Mouse (Mus musculus) ES-E14 (cell line): ENCODE results near the gene Wars. TPM values are rescaled to one million over a fixed set of nuclear protein-coding genes. Genes with fewer than 3 reads are reported as not detected.

Source experiments
- DNase-seq: peaks from one replicate; pipeline ENCODE4 v3.0.0-alpha.2; 2013; ENCODE audit warnings: low read depth, low spot score
- H3K27ac ChIP-seq: 2 replicates; pipeline ENCODE4 v1.5.1; 2012; ENCODE audit warnings: low read depth, mild to moderate bottlenecking, low read length, moderate library complexity, mixed read lengths; ENCODE audit not compliant: poor library complexity, insufficient read depth, severe bottlenecking
- H3K36me3 ChIP-seq: 2 replicates; pipeline ENCODE4 v1.6.1; 2012; ENCODE audit warnings: mild to moderate bottlenecking, low read length, moderate library complexity, mixed read lengths; ENCODE audit not compliant: control insufficient read depth, poor library complexity, insufficient read depth, severe bottlenecking
- H3K4me1 ChIP-seq, 2 experiments: fragments of 150-350 bp in 1 of 2; sonication (generic) in 1 of 2; 2 replicates each; pipeline ENCODE4 v1.6.1; 2012; ENCODE audit warnings: low read length in 2 of 2, mild to moderate bottlenecking in 1 of 2, mixed read lengths in 1 of 2; ENCODE audit not compliant: control insufficient read depth in 2 of 2, insufficient read depth in 2 of 2, poor library complexity in 1 of 2
- H3K4me3 ChIP-seq, 2 experiments: fragments of 150-350 bp in 1 of 2; sonication (generic) in 1 of 2; 2 replicates each; pipeline ENCODE4 v1.5.1; 2012; ENCODE audit warnings: low read length in 2 of 2, low read depth in 1 of 2, mild to moderate bottlenecking in 1 of 2, mixed read lengths in 1 of 2; ENCODE audit not compliant: insufficient read depth in 1 of 2, poor library complexity in 1 of 2, severe bottlenecking in 1 of 2
- H3K9ac ChIP-seq: 2 replicates; pipeline ENCODE4 v1.6.1; 2012; ENCODE audit warnings: low read depth, mild to moderate bottlenecking, low read length, mixed read lengths; ENCODE audit not compliant: poor library complexity, insufficient read depth, severe bottlenecking
- H3K9me3 ChIP-seq: fragments of 150-350 bp; sonication (generic); 2 replicates; pipeline ENCODE4 v1.6.1; 2012; ENCODE audit warnings: low read depth, mild to moderate bottlenecking, low read length; ENCODE audit not compliant: control insufficient read depth, insufficient read depth
- CHD2 ChIP-seq: IDR thresholded peaks from 2 replicates; pipeline ENCODE4 v1.6.1; 2014; ENCODE audit warnings: mild to moderate bottlenecking, low read depth, low read length, inconsistent platforms
- HCFC1 ChIP-seq: IDR thresholded peaks from 2 replicates; pipeline ENCODE4 v1.6.1; 2012; ENCODE audit warnings: low read length, inconsistent platforms, borderline replicate concordance; ENCODE audit not compliant: insufficient read depth
- MAFK ChIP-seq: IDR thresholded peaks from 2 replicates; pipeline ENCODE4 v1.6.1; 2014; ENCODE audit warnings: mild to moderate bottlenecking, low read depth, low read length, inconsistent platforms; ENCODE audit not compliant: insufficient read depth
- ZC3H11A ChIP-seq: IDR thresholded peaks from 2 replicates; pipeline ENCODE4 v1.6.1; 2012; ENCODE audit warnings: low read depth, mild to moderate bottlenecking, inconsistent platforms, low read length, borderline replicate concordance
- ZNF384 ChIP-seq: IDR thresholded peaks from 2 replicates; pipeline ENCODE4 v1.6.1; 2012; ENCODE audit warnings: low read depth, low read length, inconsistent platforms
- in situ Hi-C, 2 experiments: fragments of 600-800 bp; cut with MboI; formaldehyde crosslinking; loops; one replicate each; pipeline ENCODE4 v1.15.1; 2025; ENCODE audit warnings: low sequenced_read_pairs in 2 of 2, inconsistent platforms in 1 of 2; ENCODE audit not compliant: unreplicated experiment in 2 of 2
- total RNA-seq: library from RNA; depleted of rRNA; stranded (reverse); fragments of 300-350 nt; gene quantifications from 2 replicates; pipeline ENCODE4 v1.2.3, GENCODE M21; 2012

Gene Wars
- total RNA-seq, 1 experiment, result 85.2 TPM

DNA sequence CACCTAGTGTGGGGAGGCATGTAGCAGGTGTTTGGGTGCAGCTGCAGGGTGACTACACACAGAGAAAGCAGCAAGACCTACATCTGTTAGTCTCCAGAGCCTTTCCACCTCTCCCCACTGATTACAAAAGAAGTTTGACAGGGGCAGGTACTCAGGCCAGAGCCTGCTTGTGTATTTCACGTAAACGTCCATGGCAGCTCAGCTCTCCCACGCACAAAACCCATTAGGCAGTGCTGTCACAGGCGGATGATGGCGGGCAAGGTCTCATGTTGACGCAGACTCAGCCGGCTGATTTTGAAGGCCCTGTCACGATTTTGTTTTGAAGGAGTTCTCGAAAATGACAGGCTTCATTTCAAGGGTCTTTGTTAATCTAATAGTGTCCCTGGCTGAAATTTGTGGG lies 45.3 kb upstream of the Wars start:
- Histone ChIP-seq H3K4me3 (no peak overlapping the region), H3K27ac (no peak overlapping the region), H3K36me3 (no peaks in the 10 kb centered on the region), H3K4me1 (no peaks in the 10 kb centered on the region), H3K9ac (no peak overlapping the region), H3K9me3 (no peaks in the 10 kb centered on the region)
- in situ Hi-C loops, result no loop called here
- DNase-seq, result no peak
- no peak for TF ChIP-seq ZNF384
- no peak for TF ChIP-seq ZC3H11A
- TF ChIP-seq MAFK, result no peak
- no peak for TF ChIP-seq CHD2
- TF ChIP-seq HCFC1, result no peak

- H3K9ac ChIP-seq, result no peak overlapping the region
- in situ Hi-C loops, result no loop called here
- H3K27ac ChIP-seq, result no peak overlapping the region
- no peak for DNase-seq
- no peaks in the 10 kb centered on the region for H3K4me1 ChIP-seq
- H3K4me3 ChIP-seq, result no peak overlapping the region
- no peaks in the 10 kb centered on the region for H3K9me3 ChIP-seq
- TF ChIP-seq HCFC1, result no peak
- TF ChIP-seq ZNF384, result no peak
- no peak for TF ChIP-seq CHD2
- TF ChIP-seq ZC3H11A, result no peak
- no peak for TF ChIP-seq MAFK
- H3K36me3 ChIP-seq, result no peaks in the 10 kb centered on the region
Measured at GRCm38 (mm10) chr12:108938844-108939243, 44.9 kb upstream of the Wars start.

- H3K9me3 ChIP-seq, result no peaks in the 10 kb centered on the region
- TF ChIP-seq MAFK (no peak), ZNF384 (no peak), ZC3H11A (no peak), HCFC1 (no peak), CHD2 (no peak)
- no peak overlapping the region for H3K27ac ChIP-seq
- in situ Hi-C loops, result no loop called here
- H3K36me3 ChIP-seq, result no peaks in the 10 kb centered on the region
- no peak for DNase-seq
- H3K4me3 ChIP-seq, result no peak overlapping the region
- H3K4me1 ChIP-seq, result no peaks in the 10 kb centered on the region
- no peak overlapping the region for H3K9ac ChIP-seq
Measured at GRCm38 (mm10) chr12:108937506-108937905, 43.5 kb upstream of the Wars start.

- no peaks in the 10 kb centered on the region for H3K4me1 ChIP-seq
- no peak overlapping the region for H3K4me3 ChIP-seq
- H3K9ac ChIP-seq, result no peak overlapping the region
- no peaks in the 10 kb centered on the region for H3K9me3 ChIP-seq
- no peak for TF ChIP-seq ZNF384
- no peak for TF ChIP-seq HCFC1
- no peak for TF ChIP-seq CHD2
- TF ChIP-seq MAFK, result no peak
- no peak for TF ChIP-seq ZC3H11A
- H3K27ac ChIP-seq, result no peak overlapping the region
- no peak for DNase-seq
- in situ Hi-C loops, result no loop called here
- H3K36me3 ChIP-seq, result no peaks in the 10 kb centered on the region
Measured at GRCm38 (mm10) chr12:108936834-108937233, 42.9 kb upstream of the Wars start.

DNA sequence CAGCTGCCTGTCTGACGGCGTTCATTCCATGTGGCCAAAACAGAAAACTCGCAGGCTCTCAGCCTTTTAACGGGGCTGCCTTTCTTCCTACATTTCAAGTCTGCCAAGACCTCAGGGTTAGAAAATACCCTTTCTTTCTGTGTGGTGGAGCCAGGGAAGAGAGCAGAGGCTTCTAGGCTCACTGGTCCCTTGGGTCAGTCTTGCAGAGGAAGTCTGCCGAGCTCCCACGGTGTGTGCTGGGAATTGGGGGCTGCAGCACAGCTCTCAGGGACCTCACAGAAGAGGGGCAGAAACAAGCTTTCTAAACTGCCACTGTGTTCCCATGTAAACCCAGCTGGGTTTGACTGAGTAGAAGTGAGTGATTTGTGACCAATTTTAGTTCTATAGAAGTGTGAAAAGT lies 40.3 kb upstream of the Wars start:
- Histone ChIP-seq H3K9ac (no peak overlapping the region), H3K9me3 (no peaks in the 10 kb centered on the region), H3K4me1 (0 out of 4 replicates have a peak, but pooled peaks cover 0 to 4% of the 10 kb centered on the region in 2 experiments), H3K4me3 (no peak overlapping the region), H3K36me3 (no peaks in the 10 kb centered on the region), H3K27ac (no peak overlapping the region)
- no peak for DNase-seq
- TF ChIP-seq HCFC1, result no peak
- TF ChIP-seq ZNF384, result no peak
- TF ChIP-seq CHD2, result no peak
- TF ChIP-seq ZC3H11A, result no peak
- in situ Hi-C loops, result no loop called here
